Mouse (Mus musculus): ENCODE results near the gene Rab35. TPM values are rescaled to one million over a fixed set of nuclear protein-coding genes. Genes with fewer than 3 reads are reported as not detected.

The Rab35 gene
- total and polyA plus RNA-seq, 3 experiments = 33.8 to 62.2 (median 37.5) TPM

DNA sequence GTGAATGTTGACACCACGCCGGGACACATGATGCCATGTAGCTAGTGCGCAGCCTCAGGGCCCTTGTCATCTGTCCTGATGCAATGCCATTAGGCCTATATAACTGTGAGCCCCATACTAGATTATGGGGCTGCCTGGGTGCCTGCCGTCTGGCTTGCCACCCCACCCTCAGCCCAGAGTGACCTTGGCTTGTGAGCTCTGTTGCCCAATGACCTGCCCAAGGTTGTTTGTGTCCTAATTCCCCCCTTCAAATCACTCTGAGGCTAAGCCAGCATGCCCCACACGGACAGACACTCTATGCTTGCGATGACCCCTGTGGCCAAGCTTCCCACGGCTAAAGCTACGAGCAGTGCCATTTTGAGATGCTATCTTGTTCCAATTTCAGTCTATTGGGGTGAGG, 18.0 kb downstream of the Rab35 start:
- Histone ChIP-seq H3K4me3 (replicated peaks in 1 of 3; ENCODE audit: low read depth in 2 of 3, low read length in 2 of 3, poor library complexity in 1 of 3) (no peak overlapping the region), H3K27me3 (replicated peaks) (no peaks in the 10 kb centered on the region), H3K9me3 (replicated peaks; ENCODE audit: low read length) (no peaks in the 10 kb centered on the region), H3K36me3 (replicated peaks in 1 of 2; ENCODE audit: control insufficient read depth in 1 of 2, insufficient read depth in 1 of 2, low read length in 1 of 2) (peaks cover 32 to 63% of the 10 kb centered on the region in 2 experiments), H3K79me2 (replicated peaks; ENCODE audit: control insufficient read depth, extremely low read depth, insufficient read depth, poor library complexity, severe bottlenecking) (no peaks in the 10 kb centered on the region), H3K4me2 (ENCODE audit: insufficient read depth, low read depth, poor library complexity, severe bottlenecking) (no peak overlapping the region), H3K27ac (ENCODE audit: insufficient read depth, low read depth) (no peak overlapping the region), H3K9ac (ENCODE audit: insufficient read depth, low read depth) (no peak overlapping the region), H3K4me1 (ENCODE audit: control insufficient read depth in 1 of 2, insufficient read depth in 2 of 2) (peaks cover 6 to 13% of the 10 kb centered on the region in 2 experiments)
- no peak for DNase-seq (ENCODE audit: extremely low read depth)
- dilution Hi-C loops (cut with MboI; ENCODE audit: extremely low pct_ligation_motif_present, extremely low pct_unique_long_range_greater_than_20kb, low sequenced_read_pairs) (no loop called here), in situ Hi-C loops (cut with MboI; ENCODE audit: low pct_ligation_motif_present, low pct_unique_long_range_greater_than_20kb, low sequenced_read_pairs) (no loop called here)
- TF ChIP-seq E2F4 (IDR thresholded peaks at IDR 0.05; ENCODE audit: insufficient replicate concordance, low read depth, low read length) (no peak), JUND (conservative IDR thresholded peaks at IDR 0.05; ENCODE audit: low read depth, low read length) (no peak), GABPA (IDR thresholded peaks at IDR 0.05; ENCODE audit: insufficient replicate concordance, low read depth, low read length) (no peak), ZNF384 (IDR thresholded peaks at IDR 0.05; ENCODE audit: low read depth, low read length) (no peak), JUN (IDR thresholded peaks at IDR 0.05; ENCODE audit: insufficient read depth, low read depth, low read length) (no peak), TCF12 (IDR thresholded peaks at IDR 0.05; ENCODE audit: low read depth, low read length) (no peak)

DNA sequence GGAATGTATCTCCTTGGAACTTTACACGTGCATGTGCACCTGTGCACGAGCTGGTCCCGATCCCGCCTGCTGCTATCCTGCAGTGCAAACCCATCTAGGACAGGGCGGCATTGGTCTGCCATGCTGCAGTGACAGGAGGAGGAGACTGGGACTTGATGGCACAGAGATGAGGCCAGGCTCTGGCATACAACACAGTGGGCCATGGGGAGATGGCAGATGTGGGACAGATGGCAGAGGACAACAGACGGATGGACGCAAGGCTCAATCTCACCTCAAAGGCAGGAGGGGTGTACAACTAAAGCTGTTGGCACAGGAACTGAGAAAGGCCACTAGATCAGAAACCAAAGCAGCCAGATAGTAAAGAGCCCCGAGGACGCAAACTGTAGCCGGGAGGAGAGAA, 19.2 kb downstream of the Rab35 start:
- no peaks in the 10 kb centered on the region for H3K79me2 ChIP-seq (replicated peaks; ENCODE audit: control insufficient read depth, extremely low read depth, insufficient read depth, poor library complexity, severe bottlenecking)
- peaks cover 22 to 52% of the 10 kb centered on the region in 2 experiments for H3K36me3 ChIP-seq (replicated peaks in 1 of 2; ENCODE audit: control insufficient read depth in 1 of 2, insufficient read depth in 1 of 2, low read length in 1 of 2)
- dilution Hi-C loops (cut with MboI; ENCODE audit: extremely low pct_ligation_motif_present, extremely low pct_unique_long_range_greater_than_20kb, low sequenced_read_pairs) (no loop called here), in situ Hi-C loops (cut with MboI; ENCODE audit: low pct_ligation_motif_present, low pct_unique_long_range_greater_than_20kb, low sequenced_read_pairs) (no loop called here)
- TF ChIP-seq USF2 (conservative IDR thresholded peaks at IDR 0.05; ENCODE audit: low read depth, low read length) (no peak), RCOR1 (conservative IDR thresholded peaks at IDR 0.05; ENCODE audit: low read depth, low read length) (no peak), EP300 (IDR thresholded peaks at IDR 0.05; ENCODE audit: low read length) (no peak), NRF1 (IDR thresholded peaks at IDR 0.05; ENCODE audit: low read depth, low read length) (no peak), MEF2A (IDR thresholded peaks at IDR 0.05; ENCODE audit: borderline replicate concordance, low read depth, low read length) (no peak), IRF4 (IDR thresholded peaks at IDR 0.05; ENCODE audit: low read depth, low read length) (no peak), USF1 (IDR thresholded peaks at IDR 0.05; ENCODE audit: low read depth, low read length) (no peak), RAD21 (IDR thresholded peaks at IDR 0.05; ENCODE audit: low read depth, low read length) (no peak), MAZ (IDR thresholded peaks at IDR 0.05; ENCODE audit: low read depth, low read length) (no peak), NELFE (IDR thresholded peaks at IDR 0.05; ENCODE audit: low read depth, low read length) (no peak), JUND (conservative IDR thresholded peaks at IDR 0.05; ENCODE audit: low read depth, low read length) (no peak), JUN (IDR thresholded peaks at IDR 0.05; ENCODE audit: insufficient read depth, low read depth, low read length) (no peak), CHD1 (IDR thresholded peaks at IDR 0.05; ENCODE audit: low read depth, low read length) (no peak), ZKSCAN1 (IDR thresholded peaks at IDR 0.05; ENCODE audit: borderline replicate concordance, low read depth, low read length) (no peak), ZC3H11A (IDR thresholded peaks at IDR 0.05; ENCODE audit: low read depth, low read length) (no peak), POLR2AphosphoS2 (IDR thresholded peaks at IDR 0.05; ENCODE audit: low read depth, low read length) (no peak), E2F4 (IDR thresholded peaks at IDR 0.05; ENCODE audit: insufficient replicate concordance, low read depth, low read length) (no peak), MYC (IDR thresholded peaks at IDR 0.05; ENCODE audit: low read depth, low read length) (no peak), POLR2A (IDR thresholded peaks at IDR 0.05; ENCODE audit: low read depth, low read length) (no peak), UBTF (IDR thresholded peaks at IDR 0.05; ENCODE audit: low read depth, low read length) (no peak)
- H3K4me1 ChIP-seq (ENCODE audit: control insufficient read depth in 1 of 2, insufficient read depth in 2 of 2) = peaks cover 6 to 13% of the 10 kb centered on the region in 2 experiments
- H3K4me2 ChIP-seq (ENCODE audit: insufficient read depth, low read depth, poor library complexity, severe bottlenecking) = no peak overlapping the region
- no peak overlapping the region for H3K27ac ChIP-seq (ENCODE audit: insufficient read depth, low read depth)
- no peak for DNase-seq (ENCODE audit: extremely low read depth)
- H3K4me3 ChIP-seq (replicated peaks in 1 of 3; ENCODE audit: low read depth in 2 of 3, low read length in 2 of 3, poor library complexity in 1 of 3) = no peak overlapping the region
- H3K9ac ChIP-seq (ENCODE audit: insufficient read depth, low read depth) = no peak overlapping the region
- no peaks in the 10 kb centered on the region for H3K9me3 ChIP-seq (replicated peaks; ENCODE audit: low read length)
- H3K27me3 ChIP-seq (replicated peaks) = no peaks in the 10 kb centered on the region

All from CH12.LX (cell line).